Mouse (Mus musculus) cerebellum, adult (tissue): ENCODE results near the gene Chl1.

Source experiments
- ATAC-seq: cut with Nextera tagmentation; 2 replicates; pipeline ENCODE4 v1.9.2; 2017; ENCODE audit warnings: mild to moderate bottlenecking, moderate library complexity, mixed read lengths; ENCODE audit not compliant: insufficient number of reproducible peaks, low FRiP score, low TSS enrichment

Gene Chl1

DNA sequence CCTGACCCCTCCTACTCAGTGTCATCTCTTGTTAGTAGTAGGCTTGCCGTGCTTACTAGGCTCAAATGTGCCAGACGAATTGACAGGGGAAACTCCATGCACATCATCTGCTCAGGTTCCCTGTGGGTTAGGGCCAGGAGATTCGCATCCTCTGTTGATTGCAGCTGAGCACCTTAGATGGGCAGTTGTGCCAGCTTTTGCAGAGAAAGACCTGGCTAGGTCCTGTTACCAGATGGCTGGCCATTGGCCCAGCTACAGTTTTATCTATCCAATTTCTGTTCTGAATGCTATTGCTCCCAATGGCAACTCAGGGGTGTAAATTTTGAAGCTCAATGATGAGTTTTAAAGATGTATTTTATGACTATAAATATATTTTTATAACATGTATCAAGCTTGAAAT, 256.4 kb downstream of the Chl1 start:
- 0 out of 2 replicates have a peak, but pooled peaks have one; percentile 45 for ATAC-seq

- no peak for ATAC-seq
Observed at GRCm38 (mm10) chr6:103781058-103781457, 270.7 kb downstream of the Chl1 start.

GRCm38 (mm10) chr6:103791077-103791632, 280.8 kb downstream of the Chl1 start:
- ATAC-seq = no peak

DNA sequence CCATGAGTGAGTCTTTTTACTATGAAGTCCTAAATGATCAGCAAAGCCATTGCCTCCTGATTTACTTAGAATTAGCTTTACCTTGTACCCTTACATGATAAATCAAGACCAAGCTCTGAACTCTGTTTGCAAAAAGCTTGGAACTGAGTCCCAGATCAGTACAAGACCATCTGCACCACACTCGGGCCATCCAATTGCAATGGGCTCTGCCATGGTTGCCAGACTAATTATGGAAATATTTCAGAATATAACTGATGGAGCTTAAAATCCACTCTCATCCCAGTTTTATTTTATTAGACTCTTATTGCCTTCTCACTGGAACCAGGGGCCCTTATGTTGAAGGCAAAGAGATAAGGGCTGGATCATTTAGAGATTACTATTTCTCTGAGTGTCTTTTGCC, 284.9 kb downstream of the Chl1 start:
- no peak for ATAC-seq
